Comparison of ENCODE assay signal across 14 mouse cellular contexts in genomic region chr6:17309260-17309659, GRCm38 (mm10). TPM values are rescaled to one million over a fixed set of nuclear protein-coding genes. Genes with fewer than 3 reads are reported as not detected.
A peak's percentile ranks its signal among the peaks of the same experiment; 100 is the strongest.
DNase-seq lines count a peak whose midpoint lies in the region; ATAC-seq and TF ChIP-seq lines count a peak whose summit lies in the region.
"Had no signal": no experiment of that assay in that cellular context is flagged by ENCODE, and none has a peak within 500 bp of the region (broad histone marks: within the 10 kb centered on the region; RNA-seq: fewer than 3 reads in every experiment).

No protein-coding gene starts in this region.

- H3K4me3 ChIP-seq in lung, postnatal 0 days (ENCODE audit: low read depth, low read length), result peak overlapping the region; percentile 53
- peak overlapping the region; percentile 70 for H3K4me3 ChIP-seq in heart, embryonic 13.5 days
- H3K4me3 ChIP-seq in stomach, postnatal 0 days (ENCODE audit: low read depth, low read length), result peak overlapping the region; percentile 64
- H3K4me3 ChIP-seq: liver, embryonic 12.5 days; midbrain, embryonic 12.5 days; neural tube, embryonic 12.5 days had no signal

- no peak for ATAC-seq in lung, postnatal 0 days
- ATAC-seq in heart, embryonic 13.5 days (ENCODE audit: extremely low read depth, insufficient number of reproducible peaks, low FRiP score, low TSS enrichment), result no peak
- ATAC-seq in stomach, postnatal 0 days (ENCODE audit: low FRiP score, low TSS enrichment), result no peak
- ATAC-seq: liver, embryonic 12.5 days had no signal

- no peaks in the 10 kb centered on the region for H3K36me3 ChIP-seq in lung, postnatal 0 days (ENCODE audit: insufficient read depth, low read length)
- H3K36me3 ChIP-seq in heart, embryonic 13.5 days, result no peaks in the 10 kb centered on the region
- no peaks in the 10 kb centered on the region for H3K36me3 ChIP-seq in stomach, postnatal 0 days (ENCODE audit: control insufficient read depth, insufficient read depth, low read length)
- H3K36me3 ChIP-seq: liver, embryonic 12.5 days; midbrain, embryonic 12.5 days; neural tube, embryonic 12.5 days had no signal

- peak; percentile 96 for DNase-seq in heart, adult 11 months
- DNase-seq in heart, postnatal 4 days, result no peak
- DNase-seq in lung, postnatal 0 days (ENCODE audit: low spot score), result no peak
- no peak for DNase-seq in lung, postnatal 25 days (ENCODE audit: low spot score)
- DNase-seq in stomach, postnatal 0 days (ENCODE audit: low spot score), result no peak
- DNase-seq in cerebellum, postnatal 4 days (ENCODE audit: low spot score in 2 of 2), result no peak
- DNase-seq in liver, result no peak
- DNase-seq: cerebellum, adult 8-10 months; kidney, adult 18-20 months; thymus, adult 18-20 months had no signal

- no peaks in the 10 kb centered on the region for H3K27me3 ChIP-seq in lung, postnatal 0 days (replicated peaks; ENCODE audit: insufficient read depth, low read length)
- H3K27me3 ChIP-seq in heart, embryonic 13.5 days (replicated peaks), result peaks cover 5% of the 10 kb centered on the region; the same call in 1 of the 2 replicates
- no peaks in the 10 kb centered on the region for H3K27me3 ChIP-seq in stomach, postnatal 0 days (ENCODE audit: control insufficient read depth, insufficient read depth, low read length)

- H3K9me3 ChIP-seq in lung, postnatal 0 days (ENCODE audit: low read length), result no peaks in the 10 kb centered on the region
- H3K9me3 ChIP-seq in heart, embryonic 13.5 days, result no peaks in the 10 kb centered on the region
- H3K9me3 ChIP-seq in stomach, postnatal 0 days (ENCODE audit: control insufficient read depth, low read length), result no peaks in the 10 kb centered on the region
- H3K9me3 ChIP-seq: liver, embryonic 12.5 days; midbrain, embryonic 12.5 days; neural tube, embryonic 12.5 days had no signal

- peak overlapping the region; percentile 72 for H3K9ac ChIP-seq in lung, postnatal 0 days (replicated peaks; ENCODE audit: low read depth)
- no peak overlapping the region for H3K9ac ChIP-seq in heart, embryonic 13.5 days
- peak overlapping the region; percentile 48 for H3K9ac ChIP-seq in stomach, postnatal 0 days (ENCODE audit: low read length)
- H3K9ac ChIP-seq: liver, embryonic 12.5 days; midbrain, embryonic 12.5 days; neural tube, embryonic 12.5 days had no signal

- H3K4me1 ChIP-seq in lung, postnatal 0 days (ENCODE audit: insufficient read depth, low read depth, low read length), result 0 out of 2 replicates have a peak, but pooled peaks cover 3% of the 10 kb centered on the region
- peaks cover 14% of the 10 kb centered on the region for H3K4me1 ChIP-seq in heart, embryonic 13.5 days
- H3K4me1 ChIP-seq in stomach, postnatal 0 days (replicated peaks; ENCODE audit: control insufficient read depth, insufficient read depth), result peaks cover 3% of the 10 kb centered on the region; the same call in 1 of the 2 replicates

- TF ChIP-seq CTCF in lung, postnatal 0 days (IDR thresholded peaks at IDR 0.05), result no peak
- TF ChIP-seq CTCF in stomach, postnatal 0 days (IDR thresholded peaks at IDR 0.05; ENCODE audit: low read depth), result no peak

- peak overlapping the region; percentile 90; the same call in 1 of the 2 replicates for H3K27ac ChIP-seq in lung, postnatal 0 days (ENCODE audit: low read length)
- H3K27ac ChIP-seq in heart, embryonic 13.5 days (replicated peaks), result no peak overlapping the region
- H3K27ac ChIP-seq in stomach, postnatal 0 days (replicated peaks), result peak overlapping the region; percentile 35; the same call in 1 of the 2 replicates
- H3K27ac ChIP-seq: liver, embryonic 12.5 days; midbrain, embryonic 12.5 days; neural tube, embryonic 12.5 days had no signal

- WGBS in lung, postnatal 0 days, result 45% methylated on average over 2 of the region's 2 CpGs
- 68% methylated on average over 2 of the region's 2 CpGs for WGBS in heart, embryonic 13.5 days
- 46% methylated on average over 2 of the region's 2 CpGs for WGBS in stomach, postnatal 0 days

- H3K4me2 ChIP-seq in lung, postnatal 0 days (replicated peaks; ENCODE audit: low read depth, low read length), result peak overlapping the region; percentile 76
- H3K4me2 ChIP-seq in heart, embryonic 13.5 days, result peak overlapping the region; percentile 97
- H3K4me2 ChIP-seq in stomach, postnatal 0 days (replicated peaks; ENCODE audit: low read depth), result peak overlapping the region; percentile 77
- H3K4me2 ChIP-seq: liver, embryonic 12.5 days; midbrain, embryonic 12.5 days; neural tube, embryonic 12.5 days had no signal

- no peak for TF ChIP-seq EP300 in lung, postnatal 0 days (IDR thresholded peaks at IDR 0.05)
- no peak for TF ChIP-seq EP300 in stomach, postnatal 0 days (optimal IDR thresholded peaks at IDR 0.05)

RNA-seq across cellular contexts. Expression of gene Cav1, which starts 3.1 kb away (rescaled TPM):
- total RNA-seq in heart, postnatal 4 days (2021), result 100 to 1,000 TPM; 462 to 484 TPM
- 1,087 and 1,202 TPM in 2 replicates for polyA plus RNA-seq in lung, postnatal 0 days (2015; fragmentation: Nextera tagmentation; extraction: Ambion mirVana)
- 135 and 137 TPM in 2 replicates for polyA plus RNA-seq in heart, embryonic 13.5 days (2015; fragmentation: Nextera tagmentation; extraction: Ambion mirVana)
- polyA plus RNA-seq in stomach, postnatal 0 days (2015; fragmentation: Nextera tagmentation; extraction: Ambion mirVana), result 324 and 346 TPM in 2 replicates

RNA-seq across cellular contexts. Expression of gene Cav2, which starts 28.3 kb away (rescaled TPM):
- 10 to 100 TPM; 51.3 to 54.4 TPM for total RNA-seq in heart, postnatal 4 days (2021)
- 318 and 355 TPM in 2 replicates for polyA plus RNA-seq in lung, postnatal 0 days (2015; fragmentation: Nextera tagmentation; extraction: Ambion mirVana)
- polyA plus RNA-seq in heart, embryonic 13.5 days (2015; fragmentation: Nextera tagmentation; extraction: Ambion mirVana), result 23.4 and 26.2 TPM in 2 replicates
- polyA plus RNA-seq in stomach, postnatal 0 days (2015; fragmentation: Nextera tagmentation; extraction: Ambion mirVana), result 62.7 and 63.5 TPM in 2 replicates
